Mouse (Mus musculus) liver, postnatal 0 days (tissue): ENCODE data around the gene Vamp2. TPM values are rescaled to one million over a fixed set of nuclear protein-coding genes. Genes with fewer than 3 reads are reported as not detected.
A peak's percentile ranks its signal among the peaks of the same experiment; 100 is the strongest.

Experiments
- ATAC-seq: fragments of 200-750 bp; cut with Nextera tagmentation; 2 replicates; pipeline ENCODE4 v1.8.0; 2017; ENCODE audit warnings: mild to moderate bottlenecking, moderate library complexity
- DNase-seq: peaks from one replicate; pipeline ENCODE4 v3.0.0-alpha.2; 2016
- H3K27ac ChIP-seq: fragments of 300-500 bp; sonication (generic); 2 replicates; pipeline ENCODE4 v1.5.1; 2014; ENCODE audit warnings: antibody characterized with exemption, moderate library complexity, mild to moderate bottlenecking, low read depth
- H3K27me3 ChIP-seq: fragments of 300-500 bp; sonication (generic); 2 replicates; pipeline ENCODE4 v1.6.1; 2014; ENCODE audit warnings: low read length, control low read depth, mixed read lengths; ENCODE audit not compliant: insufficient read depth
- H3K36me3 ChIP-seq: fragments of 300-500 bp; sonication (generic); replicated peaks from 2 replicates; pipeline ENCODE4 v1.6.1; 2014; ENCODE audit warnings: mild to moderate bottlenecking, control low read depth, low read length, moderate library complexity, mixed read lengths; ENCODE audit not compliant: insufficient read depth
- H3K4me1 ChIP-seq: fragments of 300-500 bp; sonication (generic); 2 replicates; pipeline ENCODE4 v1.6.1; 2014; ENCODE audit warnings: antibody characterized with exemption, mild to moderate bottlenecking, control low read depth; ENCODE audit not compliant: insufficient read depth
- H3K4me2 ChIP-seq: fragments of 300-500 bp; sonication (generic); 2 replicates; pipeline ENCODE4 v1.6.1; 2014; ENCODE audit warnings: low read depth, mild to moderate bottlenecking, low read length, moderate library complexity, mixed read lengths
- H3K4me3 ChIP-seq: fragments of 300-500 bp; sonication (generic); 2 replicates; pipeline ENCODE4 v1.5.1; 2014; ENCODE audit warnings: low read depth, low read length
- H3K9ac ChIP-seq: fragments of 300-500 bp; sonication (generic); replicated peaks from 2 replicates; pipeline ENCODE4 v1.6.1; 2014; ENCODE audit warnings: mild to moderate bottlenecking, moderate library complexity
- H3K9me3 ChIP-seq: fragments of 300-500 bp; sonication (generic); 2 replicates; pipeline ENCODE4 v1.6.1; 2016; ENCODE audit warnings: mild to moderate bottlenecking, control low read depth, low read length, mixed read lengths
- CTCF ChIP-seq: sonication (generic); IDR thresholded peaks from 2 replicates; pipeline ENCODE4 v1.5.1; 2016; ENCODE audit warnings: antibody characterized with exemption, low read depth
- EP300 ChIP-seq: IDR thresholded peaks from 2 replicates; pipeline ENCODE4 v1.6.1; 2016; ENCODE audit warnings: antibody characterized with exemption, low read depth, mild to moderate bottlenecking
- WGBS: fragments of 180-500 bp; shearing (Covaris S2); extraction: QIAGEN DNeasy Blood & Tissue Kit; methylation state at CpG from one replicate; pipeline ENCODE4 v1.1.7; 2014; ENCODE audit not compliant: insufficient replicate concordance; 5-methylcytosine and 5-hydroxymethylcytosine counted together
- polyA plus RNA-seq: library from polyadenylated mRNA; unstranded; fragments of >200 nt; fragmentation: Nextera tagmentation; extraction: Ambion mirVana; gene quantifications from 2 replicates; pipeline ENCODE4 v1.2.1, GENCODE M21; 2015

Gene Vamp2
- polyA plus RNA-seq, 1 experiment from 2014 or later = 14.2 TPM

- peak overlapping the region; percentile 64; the same call in 1 of the 2 replicates for H3K9ac ChIP-seq
These were observed 37.8 kb downstream of the Vamp2 start for GRCm38 (mm10) chr11:69125919-69126705.

GRCm38 (mm10) chr11:69126706-69127095 lies 38.4 kb downstream of the Vamp2 start:
- Histone ChIP-seq H3K4me1 (peaks cover 27% of the 10 kb centered on the region), H3K9me3 (no peaks in the 10 kb centered on the region), H3K4me2 (peak overlapping the region; percentile 97), H3K27me3 (peaks cover 5% of the 10 kb centered on the region), H3K27ac (no peak overlapping the region), H3K9ac (no peak overlapping the region), H3K36me3 (no peaks in the 10 kb centered on the region), H3K4me3 (no peak overlapping the region)
- TF ChIP-seq CTCF = no peak
- TF ChIP-seq EP300 = no peak
- WGBS = 49% methylated on average over 2 of the region's 2 CpGs
- no peak for ATAC-seq
- DNase-seq = no peak

More at GRCm38 (mm10) chr11:69125919-69126705, 37.8 kb downstream of the Vamp2 start:
- Histone ChIP-seq H3K27ac (no peak overlapping the region), H3K36me3 (no peaks in the 10 kb centered on the region), H3K4me1 (peaks cover 33% of the 10 kb centered on the region), H3K4me2 (peak overlapping the region; percentile 97), H3K4me3 (peak overlapping the region; percentile 61), H3K9me3 (no peaks in the 10 kb centered on the region), H3K27me3 (peaks cover 10% of the 10 kb centered on the region)
- TF ChIP-seq CTCF = no peak
- no peak for TF ChIP-seq EP300
- WGBS = 11% methylated on average over 20 of the region's 20 CpGs
- ATAC-seq (no peak), DNase-seq (no peak)

GRCm38 (mm10) chr11:69128426-69129122 lies 40.3 kb downstream of the Vamp2 start:
- Histone ChIP-seq H3K27me3 (no peaks in the 10 kb centered on the region), H3K4me2 (no peak overlapping the region)
- WGBS = 49% methylated on average over 8 of the region's 8 CpGs

GRCm38 (mm10) chr11:69133566-69133922 lies 45.3 kb downstream of the Vamp2 start:
- H3K9ac ChIP-seq = no peak overlapping the region
- H3K9me3 ChIP-seq = no peaks in the 10 kb centered on the region

More at GRCm38 (mm10) chr11:69128426-69129122, 40.3 kb downstream of the Vamp2 start:
- Histone ChIP-seq H3K9me3 (no peaks in the 10 kb centered on the region), H3K4me3 (no peak overlapping the region), H3K36me3 (no peaks in the 10 kb centered on the region), H3K9ac (no peak overlapping the region), H3K4me1 (peaks cover 21% of the 10 kb centered on the region), H3K27ac (no peak overlapping the region)
- DNase-seq (no peak), ATAC-seq (no peak)
- TF ChIP-seq EP300 = no peak
- no peak for TF ChIP-seq CTCF

GRCm38 (mm10) chr11:69133923-69134621 lies 45.8 kb downstream of the Vamp2 start:
- no peak overlapping the region for H3K9ac ChIP-seq
- DNase-seq = peak; percentile 73
- no peak for TF ChIP-seq EP300
- TF ChIP-seq CTCF = peak; percentile 46

More at GRCm38 (mm10) chr11:69133566-69133922, 45.3 kb downstream of the Vamp2 start:
- WGBS = 49% methylated on average over 5 of the region's 5 CpGs
- no peaks in the 10 kb centered on the region for H3K27me3 ChIP-seq
- no peaks in the 10 kb centered on the region for H3K36me3 ChIP-seq
- H3K4me2 ChIP-seq = peak overlapping the region; percentile 69; the same call in 1 of the 2 replicates
- H3K4me3 ChIP-seq = no peak overlapping the region
- H3K4me1 ChIP-seq = peaks cover 19% of the 10 kb centered on the region
- TF ChIP-seq CTCF (no peak), EP300 (no peak)
- DNase-seq = no peak
- no peak overlapping the region for H3K27ac ChIP-seq
- peak; percentile 50 for ATAC-seq

GRCm38 (mm10) chr11:69134622-69134968 lies 46.3 kb downstream of the Vamp2 start:
- H3K27ac ChIP-seq = no peak overlapping the region
- no peak for ATAC-seq

More at GRCm38 (mm10) chr11:69133923-69134621, 45.8 kb downstream of the Vamp2 start:
- Histone ChIP-seq H3K27ac (no peak overlapping the region), H3K27me3 (no peaks in the 10 kb centered on the region), H3K4me1 (peaks cover 19% of the 10 kb centered on the region), H3K4me3 (peak overlapping the region; percentile 36), H3K4me2 (peak overlapping the region; percentile 69), H3K36me3 (no peaks in the 10 kb centered on the region), H3K9me3 (no peaks in the 10 kb centered on the region)
- 4% methylated on average over 34 of the region's 34 CpGs for WGBS
- peak; percentile 79 for ATAC-seq

More at GRCm38 (mm10) chr11:69134622-69134968, 46.3 kb downstream of the Vamp2 start:
- Histone ChIP-seq H3K36me3 (no peaks in the 10 kb centered on the region), H3K4me2 (peak overlapping the region; percentile 69), H3K9me3 (no peaks in the 10 kb centered on the region), H3K27me3 (no peaks in the 10 kb centered on the region), H3K4me1 (peaks cover 19% of the 10 kb centered on the region), H3K4me3 (no peak overlapping the region), H3K9ac (no peak overlapping the region)
- 43% methylated on average over 8 of the region's 8 CpGs for WGBS
- DNase-seq = no peak
- TF ChIP-seq CTCF (no peak), EP300 (no peak)
